Mouse (Mus musculus) Muller cell, postnatal 12 days (primary cell): ENCODE measurements around the gene Mb.

Experiments used
- DNase-seq: peaks from one replicate; pipeline ENCODE4 v3.0.0-alpha.2; 2015; ENCODE audit errors: inconsistent ontology term

The Mb gene

DNA sequence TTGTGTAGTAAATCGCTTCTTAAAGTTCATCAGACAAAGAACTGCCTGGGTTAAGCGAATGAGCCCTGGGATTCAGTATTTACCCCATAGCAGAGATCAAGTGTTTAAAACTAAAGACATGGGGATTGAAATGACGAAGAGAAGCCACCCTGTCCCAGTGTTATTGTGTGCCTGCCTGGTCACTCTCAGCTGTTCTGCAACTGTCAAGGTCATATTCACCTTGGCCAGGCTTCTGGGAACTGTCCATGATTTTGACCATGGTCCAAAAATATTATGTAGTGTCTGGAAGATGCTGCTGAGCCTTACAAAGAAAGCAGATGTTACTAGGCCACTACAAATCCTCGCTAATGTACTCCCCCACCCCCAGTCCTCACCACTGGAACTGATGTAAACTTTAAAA, 70.7 kb downstream of the Mb start:
- DNase-seq: no peak

DNA sequence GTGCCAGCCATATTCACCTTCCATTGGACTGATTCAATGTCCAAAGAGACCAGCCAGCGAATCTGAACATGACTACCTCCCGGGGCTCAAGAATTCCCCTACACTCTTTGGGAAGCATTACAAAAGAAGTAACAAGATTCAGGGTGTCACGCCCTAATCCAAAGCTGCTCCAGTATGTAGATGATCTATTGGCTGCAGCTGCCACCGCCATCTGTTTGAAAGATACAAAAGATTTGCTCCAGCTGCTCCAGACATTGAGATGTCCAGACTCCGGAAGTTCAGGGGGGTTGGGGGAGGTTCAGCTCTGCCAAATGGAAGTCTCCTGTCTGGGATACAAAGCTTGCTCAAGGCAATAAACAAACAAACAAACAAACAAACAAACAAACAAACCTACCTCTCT, 73.9 kb downstream of the Mb start:
- DNase-seq: no peak

DNA sequence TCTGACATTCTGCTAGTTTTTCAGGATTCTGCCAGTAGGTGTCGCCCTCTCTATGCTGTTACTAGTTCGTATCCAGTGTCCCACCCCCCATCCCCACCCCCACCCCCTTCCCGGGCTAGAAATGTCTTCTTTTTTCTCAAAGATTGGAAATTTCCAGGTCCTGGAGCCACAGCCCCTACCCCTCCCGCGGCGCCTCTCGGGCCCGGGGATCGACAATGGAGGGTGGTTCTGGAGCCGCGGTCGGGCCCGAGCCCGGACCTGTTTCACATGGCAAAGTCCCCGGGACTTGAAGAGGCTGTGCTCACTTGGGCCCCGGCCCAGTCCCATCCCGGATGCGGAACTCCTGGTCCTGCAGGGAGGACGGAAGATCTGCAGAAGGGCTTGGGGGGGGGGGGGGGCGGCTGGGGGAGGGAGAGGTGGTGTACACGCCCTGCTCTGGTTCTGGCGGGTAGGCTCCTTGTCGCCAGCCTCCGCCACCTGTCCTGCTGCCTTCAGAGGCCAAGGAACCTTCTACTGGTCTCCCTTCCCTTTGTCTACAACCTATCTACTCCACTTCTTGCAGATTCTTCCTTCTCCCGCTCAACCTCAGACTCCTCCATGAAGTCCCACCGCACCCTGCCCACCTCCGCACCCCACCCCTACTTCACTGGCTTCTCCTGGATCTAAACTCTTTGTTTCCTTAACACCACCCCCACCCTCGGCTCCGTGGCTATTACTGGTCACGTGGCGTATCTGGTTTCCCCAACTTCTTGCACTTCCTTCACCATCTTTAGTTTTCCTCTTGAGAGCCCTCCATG, 76.4 kb downstream of the Mb start:
- DNase-seq: peak; percentile 80

DNA sequence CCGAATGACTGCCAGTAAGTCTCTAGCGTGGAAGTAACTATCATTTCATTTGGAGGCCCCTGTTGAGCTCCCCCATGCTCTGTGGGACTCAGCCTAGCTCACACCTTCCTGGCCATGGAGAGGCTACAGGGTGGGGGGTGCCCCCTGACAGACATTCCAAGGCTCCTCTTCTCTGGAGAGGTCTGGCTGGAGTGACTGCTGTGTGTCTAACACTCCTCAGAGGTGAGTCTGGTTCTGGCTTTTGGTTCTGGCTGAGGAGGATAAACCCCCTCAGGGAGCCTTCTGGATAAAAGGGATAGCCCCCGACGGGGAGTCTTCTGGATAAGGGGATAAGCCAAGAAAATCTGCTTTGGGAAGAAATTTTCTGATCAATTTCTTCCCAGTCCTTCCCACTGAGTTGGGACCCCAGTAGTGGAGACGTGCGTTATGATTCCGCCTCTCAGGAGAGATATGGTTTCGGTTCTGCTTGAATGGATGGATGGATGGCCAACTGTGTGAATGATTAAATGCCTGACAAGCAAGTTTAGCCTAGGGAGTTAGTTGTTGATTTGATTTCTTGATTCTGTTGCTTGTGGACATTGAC, 77.1 kb downstream of the Mb start:
- DNase-seq: no peak

DNA sequence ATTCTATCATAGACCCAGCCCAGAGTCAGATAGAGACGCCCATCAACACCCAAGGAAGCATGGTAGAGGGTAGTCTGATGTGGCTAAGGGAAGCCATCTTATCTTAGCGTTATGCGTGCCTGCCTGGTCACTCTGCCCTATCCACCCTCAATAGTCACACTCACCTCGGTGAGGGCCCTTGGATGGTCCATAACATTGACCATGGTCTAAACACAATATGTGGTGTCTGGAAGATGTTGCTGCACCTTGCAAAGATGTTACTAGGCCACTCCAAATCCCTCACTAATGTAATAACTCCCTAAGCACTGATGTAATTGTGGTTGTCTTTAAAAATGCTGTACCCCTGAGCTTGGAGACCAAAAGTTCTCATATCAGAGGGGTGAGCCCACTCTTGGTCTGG, 77.8 kb downstream of the Mb start:
- DNase-seq: no peak
